Mouse (Mus musculus) intestine, embryonic 16.5 days (tissue): ENCODE measurements around the gene Zfp219. TPM values are rescaled to one million over a fixed set of nuclear protein-coding genes. Genes with fewer than 3 reads are reported as not detected.

ENCODE experiments used
- ATAC-seq: fragments of 200-750 bp; cut with Nextera tagmentation; 2 replicates; pipeline ENCODE4 v1.8.0; 2017; ENCODE audit warnings: moderate TSS enrichment, moderate library complexity
- H3K27ac ChIP-seq: fragments of 300-500 bp; sonication (generic); 2 replicates; pipeline ENCODE4 v1.5.1; 2014; ENCODE audit warnings: mild to moderate bottlenecking, low read length
- H3K27me3 ChIP-seq: fragments of 300-500 bp; sonication (generic); replicated peaks from 2 replicates; pipeline ENCODE4 v1.6.1; 2014; ENCODE audit warnings: low read length, control low read depth, mixed read lengths; ENCODE audit not compliant: control insufficient read depth, insufficient read depth
- H3K36me3 ChIP-seq: fragments of 300-500 bp; sonication (generic); 2 replicates; pipeline ENCODE4 v1.6.1; 2014; ENCODE audit warnings: low read length, control low read depth; ENCODE audit not compliant: control insufficient read depth, insufficient read depth
- H3K4me1 ChIP-seq: fragments of 300-500 bp; sonication (generic); 2 replicates; pipeline ENCODE4 v1.6.1; 2014; ENCODE audit warnings: low read length, control low read depth, mixed read lengths; ENCODE audit not compliant: control insufficient read depth, insufficient read depth
- H3K4me2 ChIP-seq: fragments of 300-500 bp; sonication (generic); 2 replicates; pipeline ENCODE4 v1.6.1; 2014; ENCODE audit warnings: low read depth, low read length, control low read depth
- H3K4me3 ChIP-seq: fragments of 300-500 bp; sonication (generic); 2 replicates; pipeline ENCODE4 v1.5.1; 2014; ENCODE audit warnings: mild to moderate bottlenecking, low read length
- H3K9ac ChIP-seq: fragments of 300-500 bp; sonication (generic); 2 replicates; pipeline ENCODE4 v1.6.1; 2014; ENCODE audit warnings: low read depth, low read length
- H3K9me3 ChIP-seq: fragments of 300-500 bp; sonication (generic); 2 replicates; pipeline ENCODE4 v1.6.1; 2016; ENCODE audit warnings: low read length, control low read depth; ENCODE audit not compliant: control insufficient read depth
- WGBS: fragments of 180-500 bp; shearing (Covaris S2); extraction: QIAGEN DNeasy Blood & Tissue Kit; methylation state at CpG from one replicate; pipeline ENCODE4 v1.1.7; 2014; 5-methylcytosine and 5-hydroxymethylcytosine counted together
- polyA plus RNA-seq: library from polyadenylated mRNA; unstranded; fragments of >200 nt; fragmentation: Nextera tagmentation; extraction: Ambion mirVana; gene quantifications from 2 replicates; pipeline ENCODE4 v1.2.1, GENCODE M21; 2015

Gene Zfp219
- polyA plus RNA-seq, 1 experiment from 2014 or later = 19.7 TPM

GRCm38 (mm10) chr14:52013771-52014219 lies 6.7 kb downstream of the Zfp219 start:
- peak overlapping the region; percentile 80 for H3K9ac ChIP-seq
- 3% methylated on average over 22 of the region's 24 CpGs for WGBS
- H3K4me2 ChIP-seq = peak overlapping the region; percentile 83
- H3K27me3 ChIP-seq = no peaks in the 10 kb centered on the region
- H3K9me3 ChIP-seq = no peaks in the 10 kb centered on the region
- no peaks in the 10 kb centered on the region for H3K36me3 ChIP-seq
- peaks cover 42% of the 10 kb centered on the region for H3K4me1 ChIP-seq
- peak overlapping the region; percentile 69 for H3K4me3 ChIP-seq
- peak overlapping the region; percentile 95 for H3K27ac ChIP-seq
- peak; percentile 7; the same call in 1 of the 2 replicates for ATAC-seq

GRCm38 (mm10) chr14:52013021-52013610 lies 7.4 kb downstream of the Zfp219 start:
- no peaks in the 10 kb centered on the region for H3K9me3 ChIP-seq
- peaks cover 3% of the 10 kb centered on the region; the same call in 1 of the 2 replicates for H3K36me3 ChIP-seq
- no peak for ATAC-seq
- WGBS = 53% methylated on average over 8 of the region's 8 CpGs
- peak overlapping the region; percentile 80 for H3K9ac ChIP-seq
- peak overlapping the region; percentile 95; the same call in 1 of the 2 replicates for H3K27ac ChIP-seq
- peak overlapping the region; percentile 69 for H3K4me3 ChIP-seq
- H3K4me1 ChIP-seq = peaks cover 39% of the 10 kb centered on the region
- peak overlapping the region; percentile 83 for H3K4me2 ChIP-seq
- no peaks in the 10 kb centered on the region for H3K27me3 ChIP-seq

DNA sequence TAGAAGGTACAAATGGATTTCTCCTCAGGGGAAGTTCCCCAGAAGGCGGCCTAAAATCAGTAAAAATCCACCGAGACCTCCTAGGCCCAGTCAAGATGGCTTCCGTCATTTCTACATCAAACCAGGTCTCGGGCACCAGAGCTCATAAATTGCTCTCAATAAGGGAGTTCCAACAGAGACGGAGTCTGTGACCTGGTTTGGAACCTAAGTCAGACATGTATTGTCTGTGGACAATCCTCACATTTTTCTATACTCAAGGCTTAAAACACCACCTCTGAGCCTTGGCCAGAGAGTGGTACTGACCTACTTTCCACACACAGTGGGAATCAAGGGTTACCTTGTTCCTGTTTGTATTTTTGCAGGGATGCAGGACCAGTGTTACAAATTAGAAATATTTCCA lies 8.0 kb downstream of the Zfp219 start:
- Histone ChIP-seq H3K4me1 (peaks cover 39% of the 10 kb centered on the region), H3K27me3 (no peaks in the 10 kb centered on the region)
- no peak for ATAC-seq

GRCm38 (mm10) chr14:52012085-52012484 lies 8.4 kb downstream of the Zfp219 start:
- peaks cover 39% of the 10 kb centered on the region for H3K4me1 ChIP-seq

More for the DNA sequence above, 8.0 kb downstream of the Zfp219 start:
- H3K27ac ChIP-seq = no peak overlapping the region
- peaks cover 4% of the 10 kb centered on the region; the same call in 1 of the 2 replicates for H3K36me3 ChIP-seq
- H3K4me3 ChIP-seq = no peak overlapping the region
- H3K4me2 ChIP-seq = no peak overlapping the region
- H3K9ac ChIP-seq = no peak overlapping the region
- WGBS = 70% methylated on average over 5 of the region's 5 CpGs
- H3K9me3 ChIP-seq = no peaks in the 10 kb centered on the region

GRCm38 (mm10) chr14:52011683-52012082 lies 8.8 kb downstream of the Zfp219 start:
- WGBS = 61% methylated on average over 1 of the region's 1 CpGs
- Histone ChIP-seq H3K4me1 (peaks cover 39% of the 10 kb centered on the region), H3K4me3 (no peak overlapping the region), H3K4me2 (no peak overlapping the region), H3K27ac (no peak overlapping the region), H3K36me3 (peaks cover 12% of the 10 kb centered on the region), H3K9ac (no peak overlapping the region), H3K27me3 (no peaks in the 10 kb centered on the region), H3K9me3 (no peaks in the 10 kb centered on the region)
- ATAC-seq = no peak

More at GRCm38 (mm10) chr14:52012085-52012484, 8.4 kb downstream of the Zfp219 start:
- Histone ChIP-seq H3K4me2 (no peak overlapping the region), H3K9me3 (no peaks in the 10 kb centered on the region), H3K27ac (no peak overlapping the region), H3K4me3 (no peak overlapping the region), H3K27me3 (no peaks in the 10 kb centered on the region), H3K36me3 (peaks cover 8% of the 10 kb centered on the region), H3K9ac (no peak overlapping the region)
- ATAC-seq = no peak
- WGBS = 66% methylated on average over 4 of the region's 4 CpGs

- H3K27ac ChIP-seq = peak overlapping the region; percentile 20
- no peaks in the 10 kb centered on the region for H3K27me3 ChIP-seq
- H3K4me3 ChIP-seq = peak overlapping the region; percentile 3; the same call in 1 of the 2 replicates
- H3K9me3 ChIP-seq = no peaks in the 10 kb centered on the region
- peak overlapping the region; percentile 49; the same call in 1 of the 2 replicates for H3K9ac ChIP-seq
- peaks cover 37% of the 10 kb centered on the region for H3K4me1 ChIP-seq
- WGBS = 15% methylated on average over 9 of the region's 9 CpGs
- H3K36me3 ChIP-seq = peaks cover 21% of the 10 kb centered on the region
- peak overlapping the region; percentile 38 for H3K4me2 ChIP-seq
- no peak for ATAC-seq
Observed at GRCm38 (mm10) chr14:52010446-52011111, 10.0 kb downstream of the Zfp219 start.

GRCm38 (mm10) chr14:52009841-52010240 lies 10.7 kb downstream of the Zfp219 start:
- Histone ChIP-seq H3K27ac (no peak overlapping the region), H3K27me3 (no peaks in the 10 kb centered on the region), H3K4me2 (no peak overlapping the region), H3K4me1 (peaks cover 36% of the 10 kb centered on the region), H3K36me3 (peaks cover 22% of the 10 kb centered on the region), H3K9ac (no peak overlapping the region), H3K9me3 (no peaks in the 10 kb centered on the region), H3K4me3 (no peak overlapping the region)
- ATAC-seq = no peak
- WGBS = 76% methylated on average over 6 of the region's 6 CpGs

DNA sequence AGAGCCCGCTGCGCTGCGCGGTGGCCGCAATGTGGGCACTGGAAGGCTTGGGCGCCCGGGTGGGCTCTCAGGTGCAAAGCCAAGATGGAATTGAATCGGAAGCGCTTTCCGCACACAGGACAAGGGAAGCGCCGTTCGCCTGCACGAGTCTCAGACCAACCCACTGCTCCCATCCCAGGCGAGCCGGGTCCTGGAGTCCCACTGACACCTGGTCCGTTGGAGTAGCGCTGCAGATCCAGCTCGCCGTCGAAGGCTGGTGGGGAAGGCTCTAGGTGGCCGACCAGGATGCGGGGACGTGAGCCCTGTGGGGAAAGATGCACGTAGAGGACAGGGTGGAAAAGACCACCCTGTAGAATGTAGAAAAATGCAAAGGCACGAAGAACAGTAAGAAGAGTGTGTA lies 11.2 kb downstream of the Zfp219 start:
- Histone ChIP-seq H3K27ac (no peak overlapping the region), H3K9me3 (no peaks in the 10 kb centered on the region), H3K4me3 (no peak overlapping the region), H3K9ac (peak overlapping the region; percentile 19; the same call in 1 of the 2 replicates), H3K4me1 (peaks cover 36% of the 10 kb centered on the region), H3K36me3 (peaks cover 22% of the 10 kb centered on the region), H3K27me3 (no peaks in the 10 kb centered on the region), H3K4me2 (no peak overlapping the region)
- no peak for ATAC-seq
- WGBS = 59% methylated on average over 26 of the region's 26 CpGs

DNA sequence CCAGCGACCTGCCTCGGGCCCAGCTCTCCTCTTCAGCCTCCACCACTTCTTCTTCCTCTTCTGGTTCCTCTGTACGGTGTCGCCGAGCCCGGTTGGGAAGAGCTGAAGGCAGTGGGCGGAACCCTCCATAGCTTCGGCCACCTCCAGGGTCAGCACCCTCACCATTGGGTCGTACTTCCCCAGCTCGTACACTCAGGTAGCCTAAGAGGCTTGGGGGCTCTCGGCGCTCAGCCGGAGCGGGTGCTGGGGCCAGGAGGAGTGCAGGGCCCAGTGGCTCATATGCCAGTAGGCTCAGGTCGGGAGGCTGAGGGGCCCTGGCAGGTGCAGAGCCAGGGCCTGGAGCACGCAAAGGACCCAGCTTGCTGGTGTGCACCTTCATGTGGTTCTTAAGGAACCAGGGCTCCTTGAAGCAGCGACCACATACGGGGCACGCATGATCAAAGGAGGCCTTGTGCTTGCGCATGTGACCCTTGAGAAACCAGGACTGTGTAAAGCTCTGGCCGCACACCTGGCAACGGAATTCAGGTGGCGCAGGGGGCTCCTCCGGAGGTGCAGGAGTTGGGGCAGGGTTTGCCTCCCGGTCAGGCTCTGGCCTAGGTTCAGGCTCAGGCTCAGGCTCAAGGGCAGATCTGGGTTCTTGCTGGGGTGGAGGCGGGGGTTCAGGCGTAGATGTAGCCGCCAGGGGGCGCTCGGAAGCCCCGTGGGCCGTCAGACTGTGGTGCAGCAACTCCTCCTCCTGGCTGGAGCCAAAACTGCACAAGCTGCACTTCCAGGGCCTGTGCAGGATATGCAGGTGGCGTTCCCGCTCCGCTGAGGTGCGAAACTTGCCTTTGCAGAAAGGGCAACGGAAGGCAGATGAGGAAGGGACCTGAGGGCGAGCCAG lies 12.0 kb downstream of the Zfp219 start:
- peaks cover 34% of the 10 kb centered on the region for H3K4me1 ChIP-seq
- H3K27me3 ChIP-seq = no peaks in the 10 kb centered on the region
- peak overlapping the region; percentile 19; the same call in 1 of the 2 replicates for H3K9ac ChIP-seq
- WGBS = 52% methylated on average over 38 of the region's 38 CpGs
- peaks cover 27% of the 10 kb centered on the region for H3K36me3 ChIP-seq
- H3K4me3 ChIP-seq = no peak overlapping the region; the same call in 1 of the 2 replicates
- peak; percentile 67 for ATAC-seq
- H3K9me3 ChIP-seq = no peaks in the 10 kb centered on the region
- H3K4me2 ChIP-seq = no peak overlapping the region
- no peak overlapping the region for H3K27ac ChIP-seq
